Mouse (Mus musculus) lung, adult 18-20 months (tissue): ENCODE results near the gene Gpr1.
"Not testable (repeated sequence)": the region's sequence is repeated elsewhere in the genome, so short reads cannot be mapped to it uniquely, and the experiment has no call there.

Source experiments
- DNase-seq, 2 experiments: peaks; one replicate each; pipeline ENCODE4 v3.0.0; 2022; ENCODE audit warnings: mixed read lengths in 2 of 2

Gpr1 gene

GRCm38 (mm10) chr1:63176604-63177421 is 37.5 kb downstream of the Gpr1 start, which contains the start of the genes Eef1b2 and Ndufs1:
Gene Eef1b2 (plus strand): TSS chr1:63176825.
Gene Ndufs1 (minus strand): TSS chr1:63176833.
- peak; percentile 97 to 98 for DNase-seq

DNA sequence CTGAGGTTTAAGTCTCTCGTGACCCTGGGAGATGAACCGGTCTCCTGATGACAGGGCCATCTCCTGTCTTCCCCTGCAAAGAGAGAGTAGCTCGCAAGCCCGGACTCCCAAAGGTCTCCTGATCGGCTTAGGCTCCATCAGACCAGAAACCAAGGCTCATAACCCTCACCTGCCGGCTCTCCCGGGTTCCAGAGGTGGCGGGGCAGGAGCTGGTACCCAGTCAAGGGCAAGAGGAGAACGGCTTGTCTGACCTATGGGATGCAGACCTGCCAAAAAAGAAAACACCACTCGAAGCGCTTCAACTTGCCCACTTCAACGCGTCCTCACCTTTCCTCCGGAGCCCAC is 38.1 kb downstream of the Gpr1 start:
- DNase-seq: no peak

- DNase-seq: no peak
Observed at GRCm38 (mm10) chr1:63175853-63176252, 38.5 kb downstream of the Gpr1 start.

- DNase-seq: no peak
Observed at GRCm38 (mm10) chr1:63168638-63169037, 45.7 kb downstream of the Gpr1 start.

DNA sequence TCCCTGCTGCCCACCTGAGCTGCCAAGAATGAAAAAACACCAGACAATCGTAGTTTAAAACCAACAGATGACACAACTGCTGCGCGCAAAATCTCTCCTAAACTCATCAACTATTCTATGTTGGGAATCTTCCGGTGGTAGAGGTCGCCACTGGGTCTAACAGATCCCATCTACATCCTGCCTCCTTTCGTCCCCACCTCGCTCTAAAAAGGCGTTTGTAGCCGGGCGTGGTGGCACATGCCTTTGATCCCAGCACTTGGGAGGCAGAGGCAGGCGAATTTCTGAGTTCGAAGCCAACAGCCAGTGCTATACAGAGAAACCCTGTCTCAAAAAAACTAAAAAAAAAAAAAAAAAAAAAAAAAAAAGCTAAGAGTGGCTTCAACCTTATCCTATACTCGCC is 74.1 kb downstream of the Gpr1 start:
- DNase-seq: no peak

DNA sequence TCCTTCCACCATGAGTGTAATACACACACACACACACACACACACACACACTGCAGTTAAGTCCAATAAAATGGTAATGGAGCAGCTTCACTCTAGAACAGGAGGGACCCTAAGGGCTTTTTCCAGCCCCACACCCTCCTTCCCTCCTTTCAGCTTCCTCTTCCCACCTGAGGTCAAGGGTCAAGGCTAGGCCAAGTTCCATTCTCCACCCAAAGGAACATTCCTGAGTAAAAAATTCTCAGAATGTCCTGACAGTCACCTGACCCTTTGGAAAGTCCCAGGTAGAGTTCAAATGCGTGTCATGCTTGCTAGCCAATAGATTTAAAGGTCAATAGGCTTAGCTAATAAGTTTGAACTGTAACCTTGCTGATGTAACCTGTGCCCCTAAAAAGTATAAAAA is 75.8 kb downstream of the Gpr1 start:
- not testable (repeated sequence) for DNase-seq

DNA sequence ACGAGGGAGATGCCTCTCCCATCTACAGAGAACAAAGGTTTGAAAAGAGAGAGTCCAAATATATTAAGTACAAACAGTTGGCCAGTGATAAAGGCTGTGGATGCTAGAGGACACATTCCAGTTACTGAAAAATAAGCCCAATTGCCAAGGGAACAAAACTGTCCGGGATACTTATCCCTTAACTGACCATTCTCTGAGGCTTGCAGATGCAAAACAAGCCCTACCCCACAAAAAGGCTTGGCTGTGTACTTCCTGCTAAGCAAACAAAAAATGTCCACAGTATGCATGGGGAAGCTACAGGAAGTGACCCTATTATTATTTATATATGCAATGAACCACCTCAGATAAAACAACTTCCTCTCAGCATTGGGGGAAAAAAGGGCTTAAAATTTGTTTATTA is 76.4 kb downstream of the Gpr1 start:
- DNase-seq: no peak

DNA sequence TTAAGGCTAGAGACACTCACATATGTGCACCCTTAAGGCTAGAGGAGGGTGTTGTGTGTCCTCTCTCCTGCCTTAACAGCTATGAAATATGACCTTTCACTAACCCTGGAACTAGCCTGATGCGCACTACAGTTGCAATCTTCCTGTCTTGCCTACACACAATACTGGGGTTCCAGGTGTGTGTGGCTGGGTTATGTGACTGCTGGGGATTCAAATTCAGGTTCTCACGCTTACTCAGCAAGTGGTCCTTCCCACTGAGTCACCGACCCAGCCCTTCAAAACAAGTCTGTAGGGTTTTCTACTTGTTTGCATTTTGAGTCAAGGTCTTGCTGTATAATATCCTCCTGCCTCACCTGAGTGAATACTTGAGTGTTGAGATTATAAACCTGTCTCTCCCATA is 79.8 kb downstream of the Gpr1 start:
- DNase-seq: no peak
